Comparison of ENCODE assay signal across 8 mouse cellular contexts in the genomic region with DNA sequence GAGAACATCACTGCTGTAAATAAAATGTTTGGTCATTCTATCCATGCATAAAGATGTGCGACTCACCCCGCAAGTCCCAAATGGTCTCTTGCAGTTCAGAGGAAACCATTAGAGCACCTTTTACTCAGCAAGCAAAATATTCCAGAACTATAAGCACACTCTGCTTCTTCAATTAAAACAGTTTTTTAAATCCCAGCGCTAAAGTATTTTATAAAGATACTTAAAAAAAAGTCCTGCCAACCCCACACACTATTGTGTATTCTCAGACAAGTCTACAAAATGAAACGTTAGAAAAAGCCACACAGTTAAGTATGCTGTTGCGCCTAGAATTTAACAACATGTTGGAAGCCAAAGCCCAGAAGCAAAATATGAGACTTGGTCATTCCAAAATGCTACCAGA. TPM values are rescaled to one million over a fixed set of nuclear protein-coding genes. Genes with fewer than 3 reads are reported as not detected.
DNase-seq lines count a peak whose midpoint lies in the region; ATAC-seq lines count a peak whose summit lies in the region.

No protein-coding gene starts in this region.

- H3K4me1 ChIP-seq in kidney, embryonic 16.5 days (ENCODE audit: insufficient read depth, low read length): no peaks in the 10 kb centered on the region
- no peaks in the 10 kb centered on the region for H3K4me1 ChIP-seq in kidney, embryonic 14.5 days (ENCODE audit: control insufficient read depth, insufficient read depth, low read length)
- H3K4me1 ChIP-seq in brown adipose tissue, adult 24 weeks (ENCODE audit: control insufficient read depth, insufficient read depth, insufficient read length, low read length): no peaks in the 10 kb centered on the region
- H3K4me1 ChIP-seq in forebrain, embryonic 12.5 days: no peaks in the 10 kb centered on the region
- no peaks in the 10 kb centered on the region for H3K4me1 ChIP-seq in limb, embryonic 15.5 days

- H3K36me3 ChIP-seq in kidney, embryonic 16.5 days (ENCODE audit: insufficient read depth, low read length): no peaks in the 10 kb centered on the region
- H3K36me3 ChIP-seq in kidney, embryonic 14.5 days (ENCODE audit: control insufficient read depth, insufficient read depth, low read length): no peaks in the 10 kb centered on the region
- H3K36me3 ChIP-seq in forebrain, embryonic 12.5 days (replicated peaks): no peaks in the 10 kb centered on the region
- no peaks in the 10 kb centered on the region for H3K36me3 ChIP-seq in limb, embryonic 15.5 days

- no peak for ATAC-seq in kidney, embryonic 16.5 days (ENCODE audit: low FRiP score, low TSS enrichment)
- ATAC-seq in kidney, embryonic 14.5 days (ENCODE audit: low FRiP score, low TSS enrichment): no peak
- no peak for ATAC-seq in forebrain, embryonic 12.5 days (ENCODE audit: low FRiP score)
- no peak for ATAC-seq in limb, embryonic 15.5 days (ENCODE audit: insufficient number of reproducible peaks, low FRiP score, low TSS enrichment, low read depth)
- no peak for ATAC-seq in cerebellum, adult (ENCODE audit: insufficient number of reproducible peaks, low FRiP score, low TSS enrichment)

- H3K4me3 ChIP-seq in kidney, embryonic 16.5 days (ENCODE audit: low read length): peak overlapping the region; percentile 54
- H3K4me3 ChIP-seq in kidney, embryonic 14.5 days (ENCODE audit: low read length): no peak overlapping the region
- peak overlapping the region; percentile 57; the same call in 1 of the 2 replicates for H3K4me3 ChIP-seq in brown adipose tissue, adult 24 weeks (ENCODE audit: insufficient read depth, low read depth, low read length)
- H3K4me3 ChIP-seq in forebrain, embryonic 12.5 days (replicated peaks): peak overlapping the region; percentile 54
- H3K4me3 ChIP-seq in limb, embryonic 15.5 days: peak overlapping the region; percentile 55

- no peak overlapping the region for H3K27ac ChIP-seq in kidney, embryonic 16.5 days (ENCODE audit: low read length)
- no peak overlapping the region for H3K27ac ChIP-seq in kidney, embryonic 14.5 days (ENCODE audit: low read depth, low read length)
- no peak overlapping the region for H3K27ac ChIP-seq in brown adipose tissue, adult 24 weeks (replicated peaks; ENCODE audit: low read depth, low read length)
- no peak overlapping the region for H3K27ac ChIP-seq in forebrain, embryonic 12.5 days
- no peak overlapping the region for H3K27ac ChIP-seq in limb, embryonic 15.5 days

- H3K27me3 ChIP-seq in kidney, embryonic 16.5 days (ENCODE audit: insufficient read depth, low read length): peaks cover 49% of the 10 kb centered on the region
- peaks cover 22% of the 10 kb centered on the region; the same call in 1 of the 2 replicates for H3K27me3 ChIP-seq in kidney, embryonic 14.5 days (ENCODE audit: control insufficient read depth, insufficient read depth, low read length)
- peaks cover 47% of the 10 kb centered on the region for H3K27me3 ChIP-seq in forebrain, embryonic 12.5 days
- H3K27me3 ChIP-seq in limb, embryonic 15.5 days: peaks cover 35% of the 10 kb centered on the region

- intact Hi-C loops in gastrocnemius, postnatal 14 days (cut with DNase I; ENCODE audit: low total_unique reads): no loop called here

- peak overlapping the region; percentile 69 for H3K4me2 ChIP-seq in kidney, embryonic 16.5 days (replicated peaks; ENCODE audit: low read depth, low read length)
- no peak overlapping the region for H3K4me2 ChIP-seq in kidney, embryonic 14.5 days (replicated peaks; ENCODE audit: low read depth, low read length)
- H3K4me2 ChIP-seq in forebrain, embryonic 12.5 days: peak overlapping the region; percentile 65
- peak overlapping the region; percentile 64 for H3K4me2 ChIP-seq in limb, embryonic 15.5 days

- peaks cover 11% of the 10 kb centered on the region; the same call in 1 of the 2 replicates for H3K9me3 ChIP-seq in kidney, embryonic 16.5 days (ENCODE audit: low read length)
- H3K9me3 ChIP-seq in kidney, embryonic 14.5 days (ENCODE audit: control insufficient read depth, low read length): no peaks in the 10 kb centered on the region
- 0 out of 2 replicates have a peak, but pooled peaks cover 3% of the 10 kb centered on the region for H3K9me3 ChIP-seq in forebrain, embryonic 12.5 days
- H3K9me3 ChIP-seq in limb, embryonic 15.5 days: no peaks in the 10 kb centered on the region

- DNase-seq in thymus, adult 18-20 months: no peak
- no peak for DNase-seq in gastrocnemius, postnatal 14 days

- WGBS in kidney, embryonic 16.5 days: 49% methylated on average over 5 of the region's 5 CpGs
- WGBS in kidney, embryonic 14.5 days: 50% methylated on average over 5 of the region's 5 CpGs
- WGBS in forebrain, embryonic 12.5 days: 52% methylated on average over 5 of the region's 5 CpGs
- WGBS in limb, embryonic 15.5 days: 45% methylated on average over 5 of the region's 5 CpGs

- no peak overlapping the region for H3K9ac ChIP-seq in kidney, embryonic 16.5 days (replicated peaks; ENCODE audit: low read length)
- H3K9ac ChIP-seq in kidney, embryonic 14.5 days (ENCODE audit: low read depth, low read length): no peak overlapping the region
- H3K9ac ChIP-seq in forebrain, embryonic 12.5 days: no peak overlapping the region
- H3K9ac ChIP-seq in limb, embryonic 15.5 days: no peak overlapping the region

RNA-seq across cellular contexts. Expression of a gene that starts 1.9 kb away (rescaled TPM):
- 1.4 and 1.5 TPM in 2 replicates for polyA plus RNA-seq in kidney, embryonic 16.5 days (2015; fragmentation: Nextera tagmentation; extraction: Ambion mirVana)
- 1.5 and 1.8 TPM in 2 replicates for polyA plus RNA-seq in kidney, embryonic 14.5 days (2014; fragmentation: Nextera tagmentation; extraction: Ambion mirVana)
- not detected in 2 replicates for polyA plus RNA-seq in brown adipose tissue, adult 24 weeks (2012; ENCODE audit: insufficient read depth, insufficient read length, missing spikeins)
- polyA plus RNA-seq in forebrain, embryonic 12.5 days (2016; fragmentation: Nextera tagmentation; extraction: Ambion mirVana): 4.0 and 4.1 TPM in 2 replicates
- 2.7 and 3.3 TPM in 2 replicates for polyA plus RNA-seq in limb, embryonic 15.5 days (2015; fragmentation: Nextera tagmentation; extraction: Ambion mirVana)
- under 1 TPM; 0.13 to 0.25 TPM for total RNA-seq in gastrocnemius, postnatal 14 days (2021)
